Mouse (Mus musculus): ENCODE measurements around the gene 1700024G13Rik. TPM values are rescaled to one million over a fixed set of nuclear protein-coding genes. Genes with fewer than 3 reads are reported as not detected.
"Not testable (repeated sequence)": the region's sequence is repeated elsewhere in the genome, so short reads cannot be mapped to it uniquely, and the experiment has no call there.

1700024G13Rik gene
- not detected in 2 replicates for polyA plus RNA-seq (2012; rRNA removed)

- DNase-seq (ENCODE audit: low spot score): no peak
Measured at GRCm38 (mm10) chr14:32388196-32388595, at the start of gene 1700024G13Rik. 1700024G13Rik (minus strand) TSS chr14:32388391.

- DNase-seq (ENCODE audit: low spot score): peak; percentile 14
Measured at GRCm38 (mm10) chr14:32437352-32437793, 49.2 kb upstream of the 1700024G13Rik start.

GRCm38 (mm10) chr14:32429030-32429602 lies 40.9 kb upstream of the 1700024G13Rik start:
- no peak for DNase-seq (ENCODE audit: low spot score)

- DNase-seq (ENCODE audit: low spot score): no peak
Measured at GRCm38 (mm10) chr14:32423946-32424345, 35.8 kb upstream of the 1700024G13Rik start.

- no peak for DNase-seq (ENCODE audit: low spot score)
Measured at GRCm38 (mm10) chr14:32418747-32419146, 30.6 kb upstream of the 1700024G13Rik start.

- no peak for DNase-seq (ENCODE audit: low spot score)
Measured at GRCm38 (mm10) chr14:32412075-32412474, 23.9 kb upstream of the 1700024G13Rik start.

DNA sequence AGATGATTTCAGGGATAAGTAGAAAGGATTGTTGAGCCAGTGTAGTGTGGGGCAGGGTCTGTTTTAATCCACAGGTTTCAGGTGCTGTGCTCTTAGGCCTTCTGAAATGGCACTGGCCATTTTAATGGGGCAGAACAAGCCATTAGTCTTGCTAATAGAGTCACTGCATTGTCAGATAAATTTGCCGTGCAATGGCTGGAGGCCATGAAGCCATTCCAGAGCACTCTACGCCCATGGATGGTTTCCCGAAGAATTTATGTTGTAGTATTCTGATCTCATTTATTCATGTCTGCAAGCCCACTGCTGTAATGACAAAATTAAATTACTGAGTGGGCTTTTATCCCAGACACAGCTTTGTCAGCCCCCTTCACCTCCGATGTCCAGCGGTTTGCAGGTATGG lies 21.9 kb upstream of the 1700024G13Rik start:
- no peak for DNase-seq (ENCODE audit: low spot score)

GRCm38 (mm10) chr14:32405399-32405798 lies 17.2 kb upstream of the 1700024G13Rik start:
- not testable (repeated sequence) for DNase-seq (ENCODE audit: low spot score)

DNA sequence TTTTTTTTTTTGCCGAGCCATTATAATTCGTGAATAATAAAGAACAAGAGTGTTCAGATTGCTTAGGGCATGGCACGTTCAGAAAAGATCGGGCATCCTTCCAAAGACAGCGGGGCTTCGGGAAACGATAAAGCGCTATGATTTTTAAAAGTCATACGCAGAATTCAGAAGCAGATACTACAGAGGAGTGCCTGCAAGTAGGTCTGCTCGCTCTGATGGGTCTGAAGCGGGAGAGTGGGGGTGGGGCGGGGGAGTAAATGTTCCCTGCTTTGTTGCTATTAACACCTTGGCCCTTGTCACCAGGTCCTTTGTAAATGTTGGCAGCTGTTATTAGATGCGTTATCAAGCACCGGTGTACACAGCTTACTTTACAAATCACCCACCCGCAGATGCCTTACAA lies 6.6 kb downstream of the 1700024G13Rik start:
- DNase-seq (ENCODE audit: low spot score): no peak

- DNase-seq (ENCODE audit: low spot score): no peak
Measured at GRCm38 (mm10) chr14:32381066-32381465, 7.1 kb downstream of the 1700024G13Rik start.

- no peak for DNase-seq (ENCODE audit: low spot score)
Measured at GRCm38 (mm10) chr14:32380099-32380480, 8.1 kb downstream of the 1700024G13Rik start.

- DNase-seq (ENCODE audit: low spot score): no peak
Measured at GRCm38 (mm10) chr14:32379395-32380098, 8.6 kb downstream of the 1700024G13Rik start.

- DNase-seq (ENCODE audit: low spot score): no peak
Measured at GRCm38 (mm10) chr14:32372510-32372909, 15.7 kb downstream of the 1700024G13Rik start.

- DNase-seq (ENCODE audit: low spot score): no peak
Measured at GRCm38 (mm10) chr14:32369756-32370155, 18.4 kb downstream of the 1700024G13Rik start.

DNA sequence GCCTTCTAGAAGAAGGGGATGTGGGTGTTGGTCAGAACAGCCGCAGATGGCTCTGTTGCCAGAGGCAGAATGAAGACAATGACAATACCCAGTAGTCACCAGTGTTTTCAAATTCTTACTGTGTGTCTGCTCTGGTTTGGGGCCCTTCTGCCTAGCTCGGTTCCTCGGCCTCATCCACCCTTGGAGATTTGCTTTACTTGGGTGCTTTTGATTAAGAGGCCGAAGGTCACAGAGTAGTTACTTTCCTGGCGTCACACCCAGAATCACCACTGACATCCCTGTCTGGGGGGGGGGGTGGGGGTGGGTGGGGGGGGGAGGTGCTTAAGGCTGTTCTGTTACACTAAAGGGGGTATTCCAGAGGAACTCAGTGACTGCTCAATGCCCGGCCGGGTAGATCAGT lies 23.8 kb downstream of the 1700024G13Rik start:
- DNase-seq (ENCODE audit: low spot score): no peak

GRCm38 (mm10) chr14:32351181-32351920 lies 36.8 kb downstream of the 1700024G13Rik start:
- DNase-seq (ENCODE audit: low spot score): not testable (repeated sequence)

DNA sequence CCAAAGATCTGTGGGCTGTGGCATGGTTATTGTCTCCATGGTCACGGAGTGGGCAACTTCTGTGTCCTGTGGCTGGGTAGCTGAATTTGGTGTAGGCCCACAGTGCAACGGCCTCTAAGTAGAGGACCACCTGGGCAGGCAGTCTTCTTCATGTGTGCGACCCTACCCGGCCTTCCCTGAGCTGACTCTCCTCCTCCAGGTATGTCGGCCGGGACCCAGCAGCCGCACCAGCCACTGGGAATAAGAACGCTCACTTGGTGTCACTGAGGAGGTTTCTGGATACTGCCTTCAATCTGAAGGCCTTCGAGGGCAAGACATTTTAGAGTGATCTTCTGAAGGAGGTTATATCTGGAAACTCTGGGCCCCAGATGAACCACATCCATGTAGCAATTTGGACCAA lies 40.9 kb downstream of the 1700024G13Rik start:
- DNase-seq (ENCODE audit: low spot score): no peak

- no peak for DNase-seq (ENCODE audit: low spot score)
Measured at GRCm38 (mm10) chr14:32344694-32345093, 43.5 kb downstream of the 1700024G13Rik start.

- no peak for DNase-seq (ENCODE audit: low spot score)
Measured at GRCm38 (mm10) chr14:32344176-32344575, 44.0 kb downstream of the 1700024G13Rik start.

GRCm38 (mm10) chr14:32341823-32342222 lies 46.4 kb downstream of the 1700024G13Rik start:
- DNase-seq (ENCODE audit: low spot score): no peak

- no peak for DNase-seq (ENCODE audit: low spot score)
Measured at GRCm38 (mm10) chr14:32336547-32336946, 51.6 kb downstream of the 1700024G13Rik start.

- DNase-seq (ENCODE audit: low spot score): no peak
Measured at GRCm38 (mm10) chr14:32336021-32336420, 52.2 kb downstream of the 1700024G13Rik start.

Measured in urinary bladder, adult 2 months (tissue).